Mouse (Mus musculus) megakaryocyte, embryonic 14.5 days (primary cell): Measurements from ENCODE around the gene Ntn4. TPM values are rescaled to one million over a fixed set of nuclear protein-coding genes. Genes with fewer than 3 reads are reported as not detected.

Experiments
- H3K27me3 ChIP-seq: replicated peaks from 2 replicates; pipeline ENCODE3; 2012; ENCODE audit warnings: inconsistent platforms
- H3K36me3 ChIP-seq: replicated peaks from 2 replicates; pipeline ENCODE3; 2012; ENCODE audit warnings: low read length, inconsistent platforms, mixed read lengths
- H3K4me1 ChIP-seq: 2 replicates; pipeline ENCODE4 v1.6.1; 2012; ENCODE audit warnings: inconsistent platforms
- H3K4me3 ChIP-seq: replicated peaks from 2 replicates; pipeline ENCODE3; 2012; ENCODE audit warnings: moderate library complexity, mild to moderate bottlenecking, inconsistent platforms
- H3K9me3 ChIP-seq: 2 replicates; pipeline ENCODE4 v1.6.1; 2012; ENCODE audit warnings: inconsistent platforms
- FLI1 ChIP-seq: IDR thresholded peaks from 2 replicates; pipeline ENCODE4 v1.6.1; 2012; ENCODE audit warnings: low read length, inconsistent platforms, mixed read lengths
- GATA1 ChIP-seq: IDR thresholded peaks from 3 replicates; pipeline ENCODE4 v1.6.1; 2012; ENCODE audit warnings: mixed read lengths, low read length, inconsistent platforms, borderline replicate concordance
- polyA plus RNA-seq: library from polyadenylated mRNA; stranded (reverse); fragments of >175 nt; gene quantifications from 2 replicates; pipeline ENCODE4 v1.2.3, GENCODE M21; 2012; ENCODE audit warnings: low replicate concordance; ENCODE audit not compliant: insufficient read depth

The Ntn4 gene
- polyA plus RNA-seq, 1 experiment = 0.22 TPM

- Histone ChIP-seq H3K36me3 (no peaks in the 10 kb centered on the region), H3K27me3 (peaks cover 5% of the 10 kb centered on the region), H3K4me3 (no peak overlapping the region), H3K9me3 (no peaks in the 10 kb centered on the region), H3K4me1 (no peaks in the 10 kb centered on the region)
- TF ChIP-seq GATA1 = no peak
- no peak for TF ChIP-seq FLI1
Observed at GRCm38 (mm10) chr10:93742097-93742446, 101.6 kb downstream of the Ntn4 start.

- Histone ChIP-seq H3K4me1 (no peaks in the 10 kb centered on the region), H3K27me3 (peaks cover 2% of the 10 kb centered on the region), H3K9me3 (no peaks in the 10 kb centered on the region), H3K4me3 (no peak overlapping the region), H3K36me3 (no peaks in the 10 kb centered on the region)
- TF ChIP-seq GATA1 (no peak), FLI1 (no peak)
Observed at GRCm38 (mm10) chr10:93742598-93742997, 102.1 kb downstream of the Ntn4 start.

GRCm38 (mm10) chr10:93749267-93750192 lies 109.0 kb downstream of the Ntn4 start:
- no peak for TF ChIP-seq FLI1
- no peak for TF ChIP-seq GATA1
- Histone ChIP-seq H3K27me3 (peaks cover 7% of the 10 kb centered on the region), H3K4me3 (no peak overlapping the region), H3K4me1 (peaks cover 3% of the 10 kb centered on the region; the same call in 1 of the 2 replicates), H3K36me3 (no peaks in the 10 kb centered on the region), H3K9me3 (no peaks in the 10 kb centered on the region)

GRCm38 (mm10) chr10:93751302-93751701 lies 110.8 kb downstream of the Ntn4 start:
- Histone ChIP-seq H3K4me3 (no peak overlapping the region), H3K9me3 (no peaks in the 10 kb centered on the region), H3K27me3 (peaks cover 10% of the 10 kb centered on the region), H3K4me1 (peaks cover 3% of the 10 kb centered on the region; the same call in 1 of the 2 replicates), H3K36me3 (no peaks in the 10 kb centered on the region)
- no peak for TF ChIP-seq GATA1
- TF ChIP-seq FLI1 = no peak

GRCm38 (mm10) chr10:93753711-93754391 lies 113.4 kb downstream of the Ntn4 start:
- Histone ChIP-seq H3K4me1 (peaks cover 22% of the 10 kb centered on the region), H3K9me3 (no peaks in the 10 kb centered on the region), H3K27me3 (peaks cover 12% of the 10 kb centered on the region), H3K4me3 (no peak overlapping the region), H3K36me3 (no peaks in the 10 kb centered on the region)
- TF ChIP-seq FLI1 = no peak
- no peak for TF ChIP-seq GATA1

- Histone ChIP-seq H3K4me3 (no peak overlapping the region), H3K27me3 (peaks cover 12% of the 10 kb centered on the region), H3K4me1 (peaks cover 22% of the 10 kb centered on the region), H3K9me3 (no peaks in the 10 kb centered on the region), H3K36me3 (no peaks in the 10 kb centered on the region)
- TF ChIP-seq GATA1 = no peak
- no peak for TF ChIP-seq FLI1
Observed at GRCm38 (mm10) chr10:93756211-93756610, 115.7 kb downstream of the Ntn4 start.

- Histone ChIP-seq H3K27me3 (peaks cover 6% of the 10 kb centered on the region), H3K36me3 (no peaks in the 10 kb centered on the region), H3K4me1 (peaks cover 19% of the 10 kb centered on the region), H3K4me3 (no peak overlapping the region), H3K9me3 (no peaks in the 10 kb centered on the region)
- no peak for TF ChIP-seq FLI1
- TF ChIP-seq GATA1 = no peak
Observed at GRCm38 (mm10) chr10:93759644-93760043, 119.2 kb downstream of the Ntn4 start.

- Histone ChIP-seq H3K9me3 (no peaks in the 10 kb centered on the region), H3K4me3 (no peak overlapping the region), H3K4me1 (peaks cover 19% of the 10 kb centered on the region), H3K27me3 (peaks cover 7% of the 10 kb centered on the region), H3K36me3 (no peaks in the 10 kb centered on the region)
- no peak for TF ChIP-seq GATA1
- no peak for TF ChIP-seq FLI1
Observed at GRCm38 (mm10) chr10:93760429-93760828, 119.9 kb downstream of the Ntn4 start.

- TF ChIP-seq GATA1 (no peak), FLI1 (no peak)
- H3K4me1 ChIP-seq = peaks cover 7% of the 10 kb centered on the region
- no peaks in the 10 kb centered on the region for H3K9me3 ChIP-seq
- H3K4me3 ChIP-seq = no peak overlapping the region
- H3K27me3 ChIP-seq = peaks cover 9% of the 10 kb centered on the region
- H3K36me3 ChIP-seq = no peaks in the 10 kb centered on the region
Observed at GRCm38 (mm10) chr10:93763074-93763473, 122.6 kb downstream of the Ntn4 start.

- H3K4me3 ChIP-seq = no peak overlapping the region
- peaks cover 9% of the 10 kb centered on the region for H3K9me3 ChIP-seq
- peaks cover 9% of the 10 kb centered on the region for H3K27me3 ChIP-seq
- peaks cover 6% of the 10 kb centered on the region; the same call in 1 of the 2 replicates for H3K4me1 ChIP-seq
- TF ChIP-seq FLI1 (no peak), GATA1 (no peak)
- H3K36me3 ChIP-seq = no peaks in the 10 kb centered on the region
Observed at GRCm38 (mm10) chr10:93766221-93766620, 125.7 kb downstream of the Ntn4 start.
